Mouse (Mus musculus) hindbrain, embryonic 14.5 days (tissue): ENCODE measurements at regions not wholly inside any gene's neighbourhood (a gene's known extent, or its start where the extent isn't known, plus 50 kb on each side); places are given as distances from the start of the nearest gene placed in this dataset.

Experiments used
- ATAC-seq: fragments of 200-750 bp; cut with Nextera tagmentation; 2 replicates; pipeline ENCODE4 v1.8.0; 2017; ENCODE audit warnings: moderate number of reproducible peaks, mild to moderate bottlenecking, moderate TSS enrichment, moderate library complexity; ENCODE audit not compliant: low FRiP score
- DNase-seq: peaks from one replicate; pipeline ENCODE4 v3.0.0-alpha.2; 2015; ENCODE audit warnings: low spot score
- H3K27ac ChIP-seq: fragments of 300-500 bp; sonication (generic); 2 replicates; pipeline ENCODE4 v1.5.1; 2014; ENCODE audit warnings: mild to moderate bottlenecking, moderate library complexity
- H3K27me3 ChIP-seq: fragments of 300-500 bp; sonication (generic); 2 replicates; pipeline ENCODE4 v1.6.1; 2014; ENCODE audit warnings: mild to moderate bottlenecking, low read length, mixed read lengths; ENCODE audit not compliant: control insufficient read depth, insufficient read depth
- H3K36me3 ChIP-seq: fragments of 300-500 bp; sonication (generic); replicated peaks from 2 replicates; pipeline ENCODE4 v1.6.1; 2014; ENCODE audit not compliant: control insufficient read depth, insufficient read depth
- H3K4me1 ChIP-seq: fragments of 300-500 bp; sonication (generic); replicated peaks from 2 replicates; pipeline ENCODE4 v1.6.1; 2014; ENCODE audit warnings: antibody characterized with exemption, low read length, mixed read lengths; ENCODE audit not compliant: control insufficient read depth, insufficient read depth
- H3K4me2 ChIP-seq: fragments of 300-500 bp; sonication (generic); replicated peaks from 2 replicates; pipeline ENCODE4 v1.6.1; 2014; ENCODE audit warnings: mild to moderate bottlenecking, moderate library complexity
- H3K4me3 ChIP-seq: fragments of 300-500 bp; sonication (generic); replicated peaks from 2 replicates; pipeline ENCODE4 v1.5.1; 2014; ENCODE audit warnings: mild to moderate bottlenecking, low read length
- H3K9ac ChIP-seq: fragments of 300-500 bp; sonication (generic); 2 replicates; pipeline ENCODE4 v1.6.1; 2014
- H3K9me3 ChIP-seq: fragments of 300-500 bp; sonication (generic); 2 replicates; pipeline ENCODE4 v1.6.1; 2016; ENCODE audit warnings: low read length; ENCODE audit not compliant: control insufficient read depth
- WGBS: fragments of 180-500 bp; shearing (Covaris S2); extraction: QIAGEN DNeasy Blood & Tissue Kit; methylation state at CpG from one replicate; pipeline ENCODE4 v1.1.7; 2014; 5-methylcytosine and 5-hydroxymethylcytosine counted together

GRCm38 (mm10) chr4:106185745-106186501 lies 130.1 kb upstream of the Usp24 start:
- Histone ChIP-seq H3K9ac (no peak overlapping the region), H3K4me2 (no peak overlapping the region), H3K27ac (no peak overlapping the region), H3K9me3 (no peaks in the 10 kb centered on the region), H3K27me3 (no peaks in the 10 kb centered on the region), H3K4me3 (no peak overlapping the region), H3K36me3 (no peaks in the 10 kb centered on the region), H3K4me1 (no peaks in the 10 kb centered on the region)
- DNase-seq: no peak
- WGBS: 90% methylated on average over 13 of the region's 13 CpGs
- ATAC-seq: no peak

GRCm38 (mm10) chr4:106186684-106187083 lies 129.3 kb upstream of the Usp24 start:
- no peak for DNase-seq
- no peaks in the 10 kb centered on the region for H3K4me1 ChIP-seq
- H3K27ac ChIP-seq: no peak overlapping the region
- H3K4me2 ChIP-seq: no peak overlapping the region
- no peaks in the 10 kb centered on the region for H3K9me3 ChIP-seq
- H3K36me3 ChIP-seq: no peaks in the 10 kb centered on the region
- 93% methylated on average over 7 of the region's 7 CpGs for WGBS
- no peak overlapping the region for H3K4me3 ChIP-seq
- no peaks in the 10 kb centered on the region for H3K27me3 ChIP-seq
- no peak for ATAC-seq
- no peak overlapping the region for H3K9ac ChIP-seq

GRCm38 (mm10) chr4:106190248-106190647 lies 125.8 kb upstream of the Usp24 start:
- Histone ChIP-seq H3K9me3 (no peaks in the 10 kb centered on the region), H3K4me1 (no peaks in the 10 kb centered on the region), H3K9ac (no peak overlapping the region), H3K36me3 (no peaks in the 10 kb centered on the region), H3K4me2 (no peak overlapping the region), H3K4me3 (no peak overlapping the region), H3K27ac (no peak overlapping the region), H3K27me3 (no peaks in the 10 kb centered on the region)
- no peak for ATAC-seq
- DNase-seq: no peak
- 91% methylated on average over 4 of the region's 4 CpGs for WGBS

GRCm38 (mm10) chr4:106191331-106191730 lies 124.7 kb upstream of the Usp24 start:
- H3K27me3 ChIP-seq: no peaks in the 10 kb centered on the region
- no peak for ATAC-seq
- H3K4me2 ChIP-seq: no peak overlapping the region
- DNase-seq: no peak
- H3K36me3 ChIP-seq: no peaks in the 10 kb centered on the region
- no peak overlapping the region for H3K9ac ChIP-seq
- H3K9me3 ChIP-seq: no peaks in the 10 kb centered on the region
- WGBS: 85% methylated on average over 8 of the region's 8 CpGs
- H3K4me1 ChIP-seq: no peaks in the 10 kb centered on the region
- H3K4me3 ChIP-seq: no peak overlapping the region
- no peak overlapping the region for H3K27ac ChIP-seq

- WGBS: 92% methylated on average over 3 of the region's 3 CpGs
- no peak for ATAC-seq
- no peak overlapping the region for H3K27ac ChIP-seq
- H3K27me3 ChIP-seq: no peaks in the 10 kb centered on the region
- no peaks in the 10 kb centered on the region for H3K36me3 ChIP-seq
- no peak overlapping the region for H3K9ac ChIP-seq
- H3K4me2 ChIP-seq: no peak overlapping the region
- H3K4me3 ChIP-seq: no peak overlapping the region
- no peaks in the 10 kb centered on the region for H3K4me1 ChIP-seq
- no peak for DNase-seq
- H3K9me3 ChIP-seq: no peaks in the 10 kb centered on the region
These were observed 124.2 kb upstream of the Usp24 start for GRCm38 (mm10) chr4:106191843-106192242.

GRCm38 (mm10) chr4:106193204-106193945 lies 122.6 kb upstream of the Usp24 start:
- Histone ChIP-seq H3K4me2 (no peak overlapping the region), H3K9ac (no peak overlapping the region), H3K4me3 (no peak overlapping the region), H3K27me3 (no peaks in the 10 kb centered on the region), H3K36me3 (no peaks in the 10 kb centered on the region), H3K27ac (no peak overlapping the region), H3K4me1 (no peaks in the 10 kb centered on the region), H3K9me3 (no peaks in the 10 kb centered on the region)
- WGBS: 82% methylated on average over 3 of the region's 3 CpGs
- DNase-seq (no peak), ATAC-seq (no peak)

- Histone ChIP-seq H3K9me3 (no peaks in the 10 kb centered on the region), H3K27ac (no peak overlapping the region), H3K4me2 (no peak overlapping the region), H3K4me1 (peaks cover 12% of the 10 kb centered on the region; the same call in 1 of the 2 replicates), H3K9ac (no peak overlapping the region), H3K27me3 (no peaks in the 10 kb centered on the region), H3K4me3 (no peak overlapping the region), H3K36me3 (no peaks in the 10 kb centered on the region)
- DNase-seq (no peak), ATAC-seq (no peak)
- 90% methylated on average over 3 of the region's 3 CpGs for WGBS
These were observed 120.4 kb upstream of the Usp24 start for GRCm38 (mm10) chr4:106195497-106196166.

- H3K27ac ChIP-seq: no peak overlapping the region
- no peak for DNase-seq
These were observed 116.2 kb upstream of the Usp24 start for GRCm38 (mm10) chr4:106199833-106200232.

GRCm38 (mm10) chr4:106200241-106200640 lies 115.8 kb upstream of the Usp24 start:
- Histone ChIP-seq H3K4me2 (peak overlapping the region; percentile 22; the same call in 1 of the 2 replicates), H3K36me3 (no peaks in the 10 kb centered on the region), H3K27ac (no peak overlapping the region), H3K4me3 (no peak overlapping the region), H3K27me3 (no peaks in the 10 kb centered on the region), H3K4me1 (peaks cover 12% of the 10 kb centered on the region; the same call in 1 of the 2 replicates), H3K9me3 (no peaks in the 10 kb centered on the region), H3K9ac (no peak overlapping the region)
- whole genome bisulfite sequencing: 47% methylated on average over 6 of the region's 6 CpGs
- DNase-seq: peak; percentile 54
- peak; percentile 48; the same call in 1 of the 2 replicates for ATAC-seq

More at GRCm38 (mm10) chr4:106199833-106200232, 116.2 kb upstream of the Usp24 start:
- Histone ChIP-seq H3K27me3 (no peaks in the 10 kb centered on the region), H3K9ac (0 out of 2 replicates have a peak overlapping the region, but pooled peaks have one; percentile 16), H3K4me3 (no peak overlapping the region), H3K36me3 (no peaks in the 10 kb centered on the region), H3K4me1 (peaks cover 12% of the 10 kb centered on the region; the same call in 1 of the 2 replicates), H3K4me2 (peak overlapping the region; percentile 22), H3K9me3 (no peaks in the 10 kb centered on the region)
- 6% methylated on average over 11 of the region's 11 CpGs for WGBS
- no peak; the same call in 1 of the 2 replicates for ATAC-seq
